Mouse (Mus musculus): ENCODE data around the gene Cntn4. TPM values are rescaled to one million over a fixed set of nuclear protein-coding genes. Genes with fewer than 3 reads are reported as not detected.

Cntn4 gene
- total RNA-seq, 2 experiments from 2014 or later: 5.8 to 6.1 TPM

GRCm38 (mm10) chr6:106455616-106456015 is 778.2 kb downstream of the Cntn4 start:
- DNase-seq (ENCODE audit: low spot score in 2 of 2): no peak

GRCm38 (mm10) chr6:106458166-106458565 is 780.7 kb downstream of the Cntn4 start:
- DNase-seq (ENCODE audit: low spot score in 2 of 2): no peak

- no peak for DNase-seq (ENCODE audit: low spot score in 2 of 2)
Measured at GRCm38 (mm10) chr6:106462403-106462802, 784.9 kb downstream of the Cntn4 start.

- no peak for DNase-seq (ENCODE audit: low spot score in 2 of 2)
Measured at GRCm38 (mm10) chr6:106463857-106464256, 786.4 kb downstream of the Cntn4 start.

GRCm38 (mm10) chr6:106465766-106466165 is 788.3 kb downstream of the Cntn4 start:
- DNase-seq (ENCODE audit: low spot score in 2 of 2): no peak

GRCm38 (mm10) chr6:106466267-106467029 is 789.0 kb downstream of the Cntn4 start:
- no peak for DNase-seq (ENCODE audit: low spot score in 2 of 2)

GRCm38 (mm10) chr6:106471840-106472608 is 794.6 kb downstream of the Cntn4 start:
- no peak for DNase-seq (ENCODE audit: low spot score in 2 of 2)

- no peak for DNase-seq (ENCODE audit: low spot score in 2 of 2)
Measured at GRCm38 (mm10) chr6:106473871-106474270, 796.4 kb downstream of the Cntn4 start.

- DNase-seq (ENCODE audit: low spot score in 2 of 2): no peak
Measured at GRCm38 (mm10) chr6:106481533-106481932, 804.1 kb downstream of the Cntn4 start.

- no peak for DNase-seq (ENCODE audit: low spot score in 2 of 2)
Measured at GRCm38 (mm10) chr6:106496303-106496702, 818.8 kb downstream of the Cntn4 start.

- no peak for DNase-seq (ENCODE audit: low spot score in 2 of 2)
Measured at GRCm38 (mm10) chr6:106499166-106499565, 821.7 kb downstream of the Cntn4 start.

- DNase-seq (ENCODE audit: low spot score in 2 of 2): no peak
Measured at GRCm38 (mm10) chr6:106503961-106504360, 826.5 kb downstream of the Cntn4 start.

- DNase-seq (ENCODE audit: low spot score in 2 of 2): no peak
Measured at GRCm38 (mm10) chr6:106520367-106520766, 842.9 kb downstream of the Cntn4 start.

- DNase-seq (ENCODE audit: low spot score in 2 of 2): no peak
Measured at GRCm38 (mm10) chr6:106543500-106543899, 866.0 kb downstream of the Cntn4 start.

GRCm38 (mm10) chr6:106561649-106562048 is 884.2 kb downstream of the Cntn4 start:
- no peak for DNase-seq (ENCODE audit: low spot score in 2 of 2)

- no peak for DNase-seq (ENCODE audit: low spot score in 2 of 2)
Measured at GRCm38 (mm10) chr6:106565316-106565715, 887.9 kb downstream of the Cntn4 start.

GRCm38 (mm10) chr6:106565769-106566459 is 888.5 kb downstream of the Cntn4 start:
- DNase-seq (ENCODE audit: low spot score in 2 of 2): no peak

GRCm38 (mm10) chr6:106566929-106567621 is 889.6 kb downstream of the Cntn4 start:
- DNase-seq (ENCODE audit: low spot score in 2 of 2): no peak

- DNase-seq (ENCODE audit: low spot score in 2 of 2): no peak
Measured at GRCm38 (mm10) chr6:106580124-106580523, 902.7 kb downstream of the Cntn4 start.

GRCm38 (mm10) chr6:106593756-106594155 is 916.3 kb downstream of the Cntn4 start:
- DNase-seq (ENCODE audit: low spot score in 2 of 2): no peak

GRCm38 (mm10) chr6:106617081-106617480 is 939.6 kb downstream of the Cntn4 start:
- no peak for DNase-seq (ENCODE audit: low spot score in 2 of 2)

All from adrenal gland, postnatal 4 days (tissue).